Mouse (Mus musculus): ENCODE measurements around the gene Fam149b. TPM values are rescaled to one million over a fixed set of nuclear protein-coding genes. Genes with fewer than 3 reads are reported as not detected.

Gene Fam149b
- polyA plus RNA-seq, 1 experiment from 2014 or later, result 60.8 TPM

Other genes starting within 250 kb of the Fam149b start
- 11.6 and 11.7 TPM in 2 replicates for gene Saysd1, start 209.6 kb upstream of the Fam149b start, polyA plus RNA-seq (2014; fragmentation: Nextera tagmentation; extraction: Ambion mirVana)
- gene Kcnk5, start 166.4 kb upstream of the Fam149b start, polyA plus RNA-seq (2014; fragmentation: Nextera tagmentation; extraction: Ambion mirVana), result 14.9 and 15.4 TPM in 2 replicates
- not detected in 2 replicates for gene Kcnk16, start 79.0 kb upstream of the Fam149b start, polyA plus RNA-seq (2014; fragmentation: Nextera tagmentation; extraction: Ambion mirVana)
- gene Nudt13, start 53.5 kb upstream of the Fam149b start, polyA plus RNA-seq (2014; fragmentation: Nextera tagmentation; extraction: Ambion mirVana), result 8.5 and 12.6 TPM in 2 replicates
- 77.9 and 78.5 TPM in 2 replicates for gene Ecd, start within 50 bp of the Fam149b start, polyA plus RNA-seq (2014; fragmentation: Nextera tagmentation; extraction: Ambion mirVana)
- gene Dnajc9, start 40.7 kb downstream of the Fam149b start, polyA plus RNA-seq (2014; fragmentation: Nextera tagmentation; extraction: Ambion mirVana), result 317 and 327 TPM in 2 replicates
- gene Mrps16, start 45.5 kb downstream of the Fam149b start, polyA plus RNA-seq (2014; fragmentation: Nextera tagmentation; extraction: Ambion mirVana), result 69.7 and 75.5 TPM in 2 replicates
- 0.24 and 0.64 TPM in 2 replicates for gene Cfap70, start 104.1 kb downstream of the Fam149b start, polyA plus RNA-seq (2014; fragmentation: Nextera tagmentation; extraction: Ambion mirVana)
- 12.8 and 14.6 TPM in 2 replicates for gene Anxa7, start 132.0 kb downstream of the Fam149b start, polyA plus RNA-seq (2014; fragmentation: Nextera tagmentation; extraction: Ambion mirVana)
- 1.1 and 1.4 TPM in 2 replicates for gene Mss51, start 148.7 kb downstream of the Fam149b start, polyA plus RNA-seq (2014; fragmentation: Nextera tagmentation; extraction: Ambion mirVana)
- gene Ppp3cb, start 198.4 kb downstream of the Fam149b start, polyA plus RNA-seq (2014; fragmentation: Nextera tagmentation; extraction: Ambion mirVana), result 61.5 and 69.1 TPM in 2 replicates

Measured in forebrain, embryonic 11.5 days (tissue).